Mouse (Mus musculus) lung, embryonic 14.5 days (tissue): ENCODE results near the gene Tox3. TPM values are rescaled to one million over a fixed set of nuclear protein-coding genes. Genes with fewer than 3 reads are reported as not detected.

Source experiments
- ATAC-seq: fragments of 200-750 bp; cut with Nextera tagmentation; 2 replicates; pipeline ENCODE4 v1.8.0; 2017; ENCODE audit warnings: mild to moderate bottlenecking, moderate TSS enrichment, moderate library complexity; ENCODE audit not compliant: insufficient read depth
- DNase-seq: peaks from one replicate; pipeline ENCODE4 v3.0.0-alpha.2; 2015
- H3K27ac ChIP-seq: fragments of 300-500 bp; sonication (generic); 2 replicates; pipeline ENCODE4 v1.5.1; 2014; ENCODE audit warnings: low read depth, mild to moderate bottlenecking, moderate library complexity
- H3K27me3 ChIP-seq: fragments of 300-500 bp; sonication (generic); 2 replicates; pipeline ENCODE4 v1.6.1; 2014; ENCODE audit warnings: low read length, control low read depth; ENCODE audit not compliant: insufficient read depth
- H3K36me3 ChIP-seq: fragments of 300-500 bp; sonication (generic); 2 replicates; pipeline ENCODE4 v1.6.1; 2014; ENCODE audit warnings: control low read depth; ENCODE audit not compliant: insufficient read depth
- H3K4me1 ChIP-seq: fragments of 300-500 bp; sonication (generic); 2 replicates; pipeline ENCODE4 v1.6.1; 2014; ENCODE audit warnings: antibody characterized with exemption, control low read depth; ENCODE audit not compliant: insufficient read depth
- H3K4me2 ChIP-seq: fragments of 300-500 bp; sonication (generic); 2 replicates; pipeline ENCODE4 v1.6.1; 2014; ENCODE audit warnings: mild to moderate bottlenecking
- H3K4me3 ChIP-seq: fragments of 300-500 bp; sonication (generic); 2 replicates; pipeline ENCODE4 v1.5.1; 2014; ENCODE audit warnings: low read depth, low read length
- H3K9ac ChIP-seq: fragments of 300-500 bp; sonication (generic); 2 replicates; pipeline ENCODE4 v1.6.1; 2014
- H3K9me3 ChIP-seq: fragments of 300-500 bp; sonication (generic); 2 replicates; pipeline ENCODE4 v1.6.1; 2016; ENCODE audit warnings: low read depth, low read length, control low read depth
- CTCF ChIP-seq: IDR thresholded peaks from 2 replicates; pipeline ENCODE4 v1.5.1; 2016; ENCODE audit warnings: antibody characterized with exemption, low read depth
- WGBS: fragments of 180-500 bp; shearing (Covaris S2); extraction: QIAGEN DNeasy Blood & Tissue Kit; methylation state at CpG from one replicate; pipeline ENCODE4 v1.1.7; 2014; 5-methylcytosine and 5-hydroxymethylcytosine counted together
- polyA plus RNA-seq: library from polyadenylated mRNA; unstranded; fragments of >200 nt; fragmentation: Nextera tagmentation; extraction: Ambion mirVana; gene quantifications from 2 replicates; pipeline ENCODE4 v1.2.1, GENCODE M21; 2014

Gene Tox3
- polyA plus RNA-seq, 1 experiment from 2014 or later: 7.6 TPM

DNA sequence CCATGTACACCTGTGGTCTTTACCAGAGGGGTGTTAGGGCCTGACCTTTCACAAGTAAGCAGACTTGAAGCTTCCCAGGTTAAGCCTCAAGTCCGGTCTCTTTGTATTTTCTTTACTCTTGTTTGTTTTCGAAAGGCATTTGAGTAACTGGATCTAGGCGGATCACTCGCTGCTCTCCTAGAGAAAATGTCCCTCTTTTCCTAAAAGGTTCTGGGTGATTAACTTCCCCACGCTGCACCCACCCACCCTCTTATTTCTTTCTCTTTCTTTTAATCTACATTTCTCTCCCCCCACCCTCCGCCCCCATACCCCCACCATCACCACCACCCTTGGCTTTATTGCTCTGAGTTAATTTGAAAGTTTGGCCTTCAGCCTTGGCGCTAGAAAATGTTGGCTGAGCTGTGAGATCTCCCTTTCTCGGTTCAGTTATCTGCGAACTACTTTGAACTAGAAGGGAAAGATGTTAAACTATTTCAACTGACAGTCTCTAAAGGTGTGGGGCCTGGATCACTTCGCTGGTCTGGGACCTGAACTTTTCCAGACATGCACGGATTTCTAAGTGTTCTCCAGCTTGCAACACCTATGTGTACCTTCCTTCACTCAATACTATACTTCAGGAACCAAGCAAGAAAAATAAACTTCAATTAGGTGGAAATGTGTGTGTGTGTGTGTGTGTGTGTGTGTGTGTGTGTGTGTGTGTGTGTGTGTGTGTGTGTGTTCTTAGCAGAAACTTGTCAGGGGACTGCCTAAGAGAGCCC lies 962 bp upstream of the Tox3 start:
- WGBS: 27% methylated on average over 11 of the region's 11 CpGs
- Histone ChIP-seq H3K4me2 (peak overlapping the region; percentile 82; the same call in 1 of the 2 replicates), H3K9me3 (no peaks in the 10 kb centered on the region), H3K36me3 (no peaks in the 10 kb centered on the region), H3K9ac (no peak overlapping the region), H3K4me3 (no peak overlapping the region), H3K27ac (peak overlapping the region; percentile 77; the same call in 1 of the 2 replicates), H3K4me1 (peaks cover 7% of the 10 kb centered on the region; the same call in 1 of the 2 replicates), H3K27me3 (0 out of 2 replicates have a peak, but pooled peaks cover 4% of the 10 kb centered on the region)
- DNase-seq (no peak), ATAC-seq (no peak)
- TF ChIP-seq CTCF: no peak

DNA sequence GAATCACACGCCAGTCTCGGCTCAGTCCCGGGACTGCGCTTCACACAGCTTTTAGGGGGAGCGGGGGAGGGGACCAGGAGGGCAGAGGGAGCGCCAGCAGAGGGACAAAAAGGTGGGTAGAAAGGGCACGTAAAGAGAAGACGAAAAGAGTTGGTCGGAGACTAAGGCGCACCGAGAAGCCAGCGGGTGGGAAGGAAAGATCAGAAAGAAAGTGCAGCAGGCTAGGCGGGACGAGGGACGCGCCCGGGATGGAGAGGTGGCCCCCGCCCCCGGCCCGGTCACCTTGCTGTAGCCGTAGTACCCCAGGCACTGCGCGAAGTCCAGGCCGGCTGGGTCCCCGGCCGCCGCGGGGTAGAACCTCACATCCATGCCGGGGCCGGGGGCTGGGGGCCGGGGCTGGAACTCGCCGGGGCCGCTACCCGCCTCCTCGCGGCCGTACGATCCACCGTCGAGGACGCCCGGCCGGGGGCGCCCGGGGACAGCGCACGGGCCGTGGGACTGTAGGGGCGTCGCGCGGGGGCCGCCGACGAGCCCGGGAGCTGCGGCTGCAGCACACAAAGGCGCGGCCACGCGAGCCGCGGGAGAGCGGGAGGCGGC lies 464 bp downstream of the Tox3 start:
- DNase-seq (no peak), ATAC-seq (peak; percentile 59)
- Histone ChIP-seq H3K4me2 (peak overlapping the region; percentile 82), H3K4me3 (peak overlapping the region; percentile 65), H3K36me3 (no peaks in the 10 kb centered on the region), H3K4me1 (peaks cover 7% of the 10 kb centered on the region; the same call in 1 of the 2 replicates), H3K27me3 (0 out of 2 replicates have a peak, but pooled peaks cover 4% of the 10 kb centered on the region), H3K27ac (peak overlapping the region; percentile 77), H3K9ac (peak overlapping the region; percentile 79), H3K9me3 (no peaks in the 10 kb centered on the region)
- WGBS: under 1% methylated on average over 36 of the region's 66 CpGs
- no peak for TF ChIP-seq CTCF

DNA sequence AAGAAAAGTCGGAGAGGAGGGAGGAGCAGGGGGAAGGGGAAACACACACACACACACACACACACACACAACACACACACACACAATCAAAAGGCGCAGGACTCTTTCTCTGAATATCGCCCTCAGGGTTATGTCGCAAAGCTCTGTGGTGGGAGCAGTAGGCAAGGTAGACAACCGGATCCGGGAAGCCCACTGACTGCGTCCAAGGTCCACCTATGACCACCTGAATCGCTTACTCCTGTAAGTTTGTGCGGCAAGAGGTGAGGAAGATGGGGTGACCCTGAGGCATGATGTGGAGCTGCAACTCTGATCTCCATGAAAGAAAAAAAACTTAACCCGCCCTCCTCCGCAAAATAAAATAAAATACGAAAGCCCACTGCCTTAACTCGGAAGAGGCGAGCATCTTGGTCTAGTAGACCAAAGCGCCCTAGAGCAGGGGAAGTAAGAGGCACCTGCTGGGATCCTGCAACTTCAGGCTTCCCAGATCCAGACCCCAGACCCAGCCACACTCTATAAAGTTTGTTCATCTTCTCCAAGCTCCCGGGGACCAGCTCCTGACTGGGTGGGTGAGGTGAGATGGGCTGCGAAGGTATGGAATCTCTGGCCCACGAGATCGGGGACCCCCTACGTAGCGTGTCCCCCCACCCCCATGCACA lies 1.1 kb downstream of the Tox3 start:
- no peaks in the 10 kb centered on the region for H3K9me3 ChIP-seq
- peak overlapping the region; percentile 82 for H3K4me2 ChIP-seq
- DNase-seq: no peak
- peaks cover 7% of the 10 kb centered on the region; the same call in 1 of the 2 replicates for H3K4me1 ChIP-seq
- peak overlapping the region; percentile 79 for H3K9ac ChIP-seq
- H3K27ac ChIP-seq: no peak overlapping the region
- WGBS: 1% methylated on average over 21 of the region's 21 CpGs
- H3K4me3 ChIP-seq: peak overlapping the region; percentile 65
- H3K27me3 ChIP-seq: 0 out of 2 replicates have a peak, but pooled peaks cover 4% of the 10 kb centered on the region
- H3K36me3 ChIP-seq: no peaks in the 10 kb centered on the region
- TF ChIP-seq CTCF: no peak
- ATAC-seq: no peak

DNA sequence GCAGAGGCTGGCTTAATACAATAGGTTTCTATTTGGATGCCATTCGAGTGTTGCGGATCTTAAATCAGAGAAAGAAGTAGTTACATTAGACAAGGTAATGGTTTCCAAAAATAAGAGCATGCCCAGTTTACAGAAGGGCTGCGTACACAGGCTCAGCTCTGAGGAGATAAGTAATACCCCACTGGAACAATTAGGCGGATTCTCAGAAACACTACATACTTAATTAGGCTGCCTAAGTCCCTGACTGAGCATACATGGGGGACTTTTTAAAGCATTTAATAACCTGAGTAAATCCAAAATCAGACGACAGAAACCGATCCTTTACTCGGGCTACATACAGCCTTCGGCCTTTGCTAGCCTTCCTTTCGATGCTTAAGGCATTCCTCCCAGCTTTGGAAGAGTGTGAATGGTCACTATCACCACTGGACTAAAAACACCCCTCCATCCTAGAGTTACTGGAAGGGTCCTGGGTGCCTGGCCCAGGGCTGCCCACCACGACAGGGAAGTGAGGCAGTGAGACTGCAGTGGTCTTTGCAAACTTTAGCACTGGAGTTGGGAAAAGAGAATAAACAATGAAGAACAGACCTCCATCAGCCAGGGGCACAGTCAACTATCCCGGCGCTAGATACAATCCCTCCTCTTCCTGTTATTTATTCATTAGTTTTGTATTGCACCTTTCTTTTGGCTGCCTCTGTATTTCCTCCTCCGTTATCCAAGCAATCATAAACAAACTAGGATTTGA lies 1.8 kb downstream of the Tox3 start:
- TF ChIP-seq CTCF: no peak
- H3K4me2 ChIP-seq: peak overlapping the region; percentile 82
- peak overlapping the region; percentile 79; the same call in 1 of the 2 replicates for H3K9ac ChIP-seq

DNA sequence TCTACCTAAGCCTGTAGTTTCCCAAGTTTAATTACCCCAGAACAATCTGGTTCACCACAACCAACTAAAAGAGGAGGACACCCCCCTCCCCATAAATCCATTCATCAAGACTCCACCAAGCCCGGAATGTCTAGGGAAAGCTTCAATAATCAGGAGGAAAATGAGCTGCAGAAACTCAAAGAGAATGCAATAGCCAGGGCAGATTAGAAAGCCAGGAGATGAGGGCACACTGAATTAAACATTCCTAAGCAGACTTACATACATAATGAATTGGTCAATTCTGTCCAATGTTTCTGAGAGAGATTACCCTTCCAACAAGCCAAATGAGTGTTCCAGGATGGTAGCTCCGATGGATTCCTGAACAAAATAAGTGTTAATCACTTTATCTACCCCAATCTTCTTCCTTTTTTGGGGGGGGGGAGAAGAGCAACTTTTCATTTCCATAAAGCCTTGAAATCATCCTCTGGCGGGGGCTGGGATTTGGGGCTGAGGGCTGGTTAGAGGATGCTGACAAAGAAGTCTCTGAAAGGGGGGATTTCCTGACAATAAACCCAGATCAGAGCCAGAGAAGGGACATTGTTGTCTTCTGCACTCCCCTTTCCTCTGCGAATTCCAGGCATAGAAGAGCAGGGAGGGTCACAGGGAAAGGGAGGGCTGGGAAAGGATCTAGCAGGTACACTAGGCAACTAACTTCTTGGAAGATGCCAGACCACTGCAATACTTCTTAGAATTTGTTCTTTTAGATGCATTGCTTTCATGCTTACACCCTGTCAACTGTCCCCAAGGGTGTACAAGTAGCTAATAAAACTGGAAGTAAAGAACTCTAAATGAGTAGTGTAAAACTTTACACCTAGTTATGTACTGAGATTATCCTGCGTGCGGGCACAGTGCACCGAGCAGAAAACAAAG lies 17.5 kb downstream of the Tox3 start:
- DNase-seq (no peak), ATAC-seq (no peak)
- H3K36me3 ChIP-seq: no peaks in the 10 kb centered on the region
- no peak for TF ChIP-seq CTCF
- H3K9ac ChIP-seq: no peak overlapping the region
- 82% methylated on average over 7 of the region's 7 CpGs for WGBS
- H3K4me2 ChIP-seq: no peak overlapping the region
- H3K27ac ChIP-seq: no peak overlapping the region
- no peaks in the 10 kb centered on the region for H3K4me1 ChIP-seq
- H3K4me3 ChIP-seq: no peak overlapping the region
- no peaks in the 10 kb centered on the region for H3K9me3 ChIP-seq
- no peaks in the 10 kb centered on the region for H3K27me3 ChIP-seq

More for the DNA sequence above, 1.8 kb downstream of the Tox3 start:
- Histone ChIP-seq H3K4me1 (peaks cover 7% of the 10 kb centered on the region; the same call in 1 of the 2 replicates), H3K4me3 (peak overlapping the region; percentile 65), H3K27me3 (0 out of 2 replicates have a peak, but pooled peaks cover 4% of the 10 kb centered on the region), H3K36me3 (no peaks in the 10 kb centered on the region), H3K9me3 (no peaks in the 10 kb centered on the region), H3K27ac (no peak overlapping the region)
- WGBS: 35% methylated on average over 13 of the region's 13 CpGs
- DNase-seq (no peak), ATAC-seq (no peak)

DNA sequence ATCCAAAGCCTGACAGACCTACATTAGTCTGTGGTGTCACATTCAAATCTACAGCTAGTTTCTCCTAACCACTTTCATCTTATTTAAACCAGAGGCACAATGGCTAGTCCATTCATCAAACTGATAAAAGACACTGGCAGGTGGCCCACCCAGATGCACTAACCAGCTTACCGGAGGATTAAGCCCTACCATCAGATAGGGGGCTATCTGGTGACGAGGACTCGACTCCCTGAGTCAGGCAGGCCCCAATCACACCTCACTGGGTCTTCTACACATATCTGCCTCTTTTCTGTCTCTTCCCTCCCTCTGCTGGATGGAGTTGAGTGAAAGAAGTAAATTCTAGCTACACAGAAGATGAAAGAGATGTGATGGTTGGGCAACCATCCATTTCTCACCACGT lies 24.3 kb downstream of the Tox3 start:
- Histone ChIP-seq H3K4me1 (no peaks in the 10 kb centered on the region), H3K4me2 (no peak overlapping the region), H3K27ac (no peak overlapping the region), H3K27me3 (no peaks in the 10 kb centered on the region), H3K9ac (no peak overlapping the region), H3K4me3 (no peak overlapping the region), H3K9me3 (no peaks in the 10 kb centered on the region), H3K36me3 (no peaks in the 10 kb centered on the region)
- DNase-seq: no peak
- TF ChIP-seq CTCF: no peak
- no peak for ATAC-seq
- 19% methylated on average over 4 of the region's 4 CpGs for WGBS
